15 mouse cellular contexts compared by ENCODE assay signal in genomic region chr16:87663890-87664289, GRCm38 (mm10). TPM values are rescaled to one million over a fixed set of nuclear protein-coding genes. Genes with fewer than 3 reads are reported as not detected.
DNase-seq lines count a peak whose midpoint lies in the region; ATAC-seq and TF ChIP-seq lines count a peak whose summit lies in the region.
"Had no signal": no experiment of that assay in that cellular context is flagged by ENCODE, and none has a peak within 500 bp of the region (broad histone marks: within the 10 kb centered on the region; RNA-seq: fewer than 3 reads in every experiment).

No protein-coding gene starts in this region.

- no peak overlapping the region for H3K9ac ChIP-seq in heart, embryonic 12.5 days
- no peak overlapping the region for H3K9ac ChIP-seq in midbrain, postnatal 0 days (replicated peaks; ENCODE audit: low read length, poor library complexity, severe bottlenecking)
- H3K9ac ChIP-seq: liver, embryonic 13.5 days; midbrain, embryonic 12.5 days; neural tube, embryonic 13.5 days had no signal

- peak; percentile 50; the same call in 1 of the 2 replicates for ATAC-seq in heart, embryonic 12.5 days (ENCODE audit: insufficient number of reproducible peaks, low FRiP score)
- no peak for ATAC-seq in midbrain, postnatal 0 days (ENCODE audit: low FRiP score)

- no peak overlapping the region for H3K4me2 ChIP-seq in heart, embryonic 12.5 days
- H3K4me2 ChIP-seq in midbrain, postnatal 0 days (ENCODE audit: low read depth, low read length, poor library complexity, severe bottlenecking): no peak overlapping the region
- H3K4me2 ChIP-seq: liver, embryonic 13.5 days; midbrain, embryonic 12.5 days; neural tube, embryonic 13.5 days had no signal

- H3K36me3 ChIP-seq in heart, embryonic 12.5 days: no peaks in the 10 kb centered on the region
- no peaks in the 10 kb centered on the region for H3K36me3 ChIP-seq in midbrain, postnatal 0 days (ENCODE audit: insufficient read depth, low read length)
- H3K36me3 ChIP-seq: hindbrain, embryonic 10.5 days; liver, embryonic 13.5 days; midbrain, embryonic 12.5 days; neural tube, embryonic 13.5 days had no signal

- intact Hi-C loops in heart, postnatal 14 days (cut with DNase I): loop anchor here (5.0 kb wide), 1 partner anchor 33 kb away; the partner anchor contains the start of gene Bach1

- no peaks in the 10 kb centered on the region for H3K27me3 ChIP-seq in heart, embryonic 12.5 days (replicated peaks)
- H3K27me3 ChIP-seq in midbrain, postnatal 0 days (ENCODE audit: insufficient read depth, low read length): no peaks in the 10 kb centered on the region
- H3K27me3 ChIP-seq: liver, embryonic 13.5 days; midbrain, embryonic 12.5 days; neural tube, embryonic 13.5 days had no signal

- no peaks in the 10 kb centered on the region for H3K4me1 ChIP-seq in heart, embryonic 12.5 days (replicated peaks)
- H3K4me1 ChIP-seq in midbrain, postnatal 0 days (ENCODE audit: insufficient read depth, low read length): no peaks in the 10 kb centered on the region
- H3K4me1 ChIP-seq: midbrain, embryonic 12.5 days; neural tube, embryonic 13.5 days had no signal

- DNase-seq in heart, adult 18-20 months: peak; percentile 50 to 82
- no peak for DNase-seq in heart, postnatal 14 days
- peak; percentile 60 for DNase-seq in 416B (ENCODE audit: low read depth)
- peak; percentile 35 for DNase-seq in lung, postnatal 14 days
- no peak for DNase-seq in cerebellum, postnatal 36 days
- no peak for DNase-seq in midbrain, postnatal 0 days (ENCODE audit: low spot score)
- no peak for DNase-seq in spleen, postnatal 14 days (ENCODE audit: low spot score in 2 of 2)
- DNase-seq: embryo, embryonic 11 days; liver, embryonic 13.5 days; right cerebral cortex, adult 18-20 months; thymus, postnatal 14 days had no signal

- 46% methylated on average over 6 of the region's 6 CpGs for WGBS in heart, embryonic 12.5 days
- WGBS in midbrain, postnatal 0 days: 79% methylated on average over 6 of the region's 6 CpGs

- H3K9me3 ChIP-seq in heart, embryonic 12.5 days (replicated peaks): no peaks in the 10 kb centered on the region
- no peaks in the 10 kb centered on the region for H3K9me3 ChIP-seq in midbrain, postnatal 0 days (ENCODE audit: low read length)
- H3K9me3 ChIP-seq: hindbrain, embryonic 10.5 days; liver, embryonic 13.5 days; midbrain, embryonic 12.5 days; neural tube, embryonic 13.5 days had no signal

- no peak for TF ChIP-seq CTCF in midbrain, postnatal 0 days (IDR thresholded peaks at IDR 0.05)

- no peak overlapping the region for H3K27ac ChIP-seq in heart, embryonic 12.5 days (ENCODE audit: poor library complexity, severe bottlenecking)
- no peak overlapping the region for H3K27ac ChIP-seq in midbrain, postnatal 0 days (ENCODE audit: low read depth, low read length)
- H3K27ac ChIP-seq: hindbrain, embryonic 10.5 days; liver, embryonic 13.5 days; midbrain, embryonic 12.5 days; neural tube, embryonic 13.5 days had no signal

- no peak overlapping the region for H3K4me3 ChIP-seq in heart, embryonic 12.5 days
- no peak overlapping the region for H3K4me3 ChIP-seq in midbrain, postnatal 0 days (ENCODE audit: low read depth, low read length)
- H3K4me3 ChIP-seq: hindbrain, embryonic 10.5 days; liver, embryonic 13.5 days; midbrain, embryonic 12.5 days; neural tube, embryonic 13.5 days had no signal

RNA-seq across cellular contexts. Expression of gene Bach1, which starts 34.9 kb away (rescaled TPM):
- total RNA-seq in heart, adult 18-20 months (2021): 10 to 100 TPM; 28.3 to 31.8 TPM
- 10 to 100 TPM; 32.5 to 34.0 TPM for total RNA-seq in heart, postnatal 14 days (2021)
- polyA plus RNA-seq in heart, embryonic 12.5 days (2016; fragmentation: Nextera tagmentation; extraction: Ambion mirVana): 9.6 and 11.6 TPM in 2 replicates
- 32.9 and 44.0 TPM in 2 replicates for total RNA-seq in midbrain, postnatal 0 days (2014; rRNA removed)
- 9.4 and 10.3 TPM in 2 replicates for polyA plus RNA-seq in midbrain, postnatal 0 days (2015; fragmentation: Nextera tagmentation; extraction: Ambion mirVana)

Comparison
In these comparisons a context has a peak if more than half of its experiments do, and no peak if none do; other contexts are left out.
1. DNase-seq: peak in heart, adult 18-20 months (2 of 2), 416B (single experiment) and lung, postnatal 14 days (single experiment); none in heart, postnatal 14 days (0 of 2), cerebellum, postnatal 36 days (0 of 2), midbrain, postnatal 0 days (single experiment) and spleen, postnatal 14 days (0 of 2).